Comparison of ENCODE assay signal across 21 mouse cellular contexts in the genomic region with DNA sequence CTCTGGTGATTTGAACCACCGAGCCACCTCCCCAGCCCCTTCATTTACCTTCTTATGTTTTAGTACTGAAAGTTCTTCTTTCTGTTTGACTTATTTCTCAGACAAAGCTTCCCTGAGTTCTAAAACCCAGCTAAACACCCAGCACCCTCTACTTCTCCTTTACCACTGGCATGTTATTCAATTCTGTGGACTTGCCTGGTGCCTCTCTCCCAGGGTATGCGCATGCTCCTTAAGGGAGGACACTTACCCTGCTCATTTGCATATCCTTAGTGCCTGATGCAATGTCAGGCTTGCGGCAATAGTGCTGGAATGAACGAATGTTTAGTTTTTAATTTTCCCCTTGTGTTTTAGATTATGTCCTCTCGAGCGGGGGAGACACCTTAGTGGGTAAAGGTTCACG. TPM values are rescaled to one million over a fixed set of nuclear protein-coding genes. Genes with fewer than 3 reads are reported as not detected.
DNase-seq lines count a peak whose midpoint lies in the region; ATAC-seq and TF ChIP-seq lines count a peak whose summit lies in the region.
"Had no signal": no experiment of that assay in that cellular context is flagged by ENCODE, and none has a peak within 500 bp of the region (broad histone marks: within the 10 kb centered on the region; RNA-seq: fewer than 3 reads in every experiment).

No protein-coding gene starts in this region.

- no peak overlapping the region for H3K4me3 ChIP-seq in liver, adult 2 months (ENCODE audit: insufficient read depth, low read depth, low read length)
- H3K4me3 ChIP-seq in CH12.LX (replicated peaks in 1 of 3; ENCODE audit: low read depth in 2 of 3, low read length in 2 of 3, poor library complexity in 1 of 3), result no peak overlapping the region
- no peak overlapping the region for H3K4me3 ChIP-seq in cerebellum, adult 2 months (replicated peaks; ENCODE audit: insufficient read depth, low read depth, low read length)
- H3K4me3 ChIP-seq: embryonic facial prominence, embryonic 13.5 days; forebrain, embryonic 15.5 days; liver, embryonic 13.5 days; neural tube, embryonic 15.5 days had no signal

- dilution Hi-C loops in CH12.LX (cut with MboI; ENCODE audit: extremely low pct_ligation_motif_present, extremely low pct_unique_long_range_greater_than_20kb, low sequenced_read_pairs), result no loop called here

- H3K4me1 ChIP-seq in liver, adult 2 months (ENCODE audit: control insufficient read depth, insufficient read depth, low read length), result no peaks in the 10 kb centered on the region
- peaks cover 9 to 17% of the 10 kb centered on the region in 2 experiments for H3K4me1 ChIP-seq in CH12.LX (ENCODE audit: control insufficient read depth in 1 of 2, insufficient read depth in 2 of 2)
- H3K4me1 ChIP-seq in cerebellum, adult 2 months (ENCODE audit: control insufficient read depth, insufficient read depth, low read length), result no peaks in the 10 kb centered on the region
- H3K4me1 ChIP-seq: embryonic facial prominence, embryonic 13.5 days; forebrain, embryonic 15.5 days; liver, embryonic 13.5 days; neural tube, embryonic 15.5 days had no signal

- no peak overlapping the region for H3K9ac ChIP-seq in liver, adult 2 months (ENCODE audit: low read depth, low read length)
- H3K9ac ChIP-seq in CH12.LX (ENCODE audit: insufficient read depth, low read depth), result no peak overlapping the region
- H3K9ac ChIP-seq: embryonic facial prominence, embryonic 13.5 days; forebrain, embryonic 15.5 days; liver, embryonic 13.5 days; neural tube, embryonic 15.5 days had no signal

- 0 out of 2 replicates have a peak overlapping the region, but pooled peaks have one; percentile 17 for H3K4me2 ChIP-seq in CH12.LX (ENCODE audit: insufficient read depth, low read depth, poor library complexity, severe bottlenecking)
- H3K4me2 ChIP-seq: embryonic facial prominence, embryonic 13.5 days; forebrain, embryonic 15.5 days; heart, embryonic 11.5 days; liver, embryonic 13.5 days; midbrain, embryonic 11.5 days; neural tube, embryonic 15.5 days had no signal

- in situ Hi-C loops in CH12.LX (cut with MboI; ENCODE audit: low pct_ligation_motif_present, low pct_unique_long_range_greater_than_20kb, low sequenced_read_pairs), result no loop called here

- WGBS in liver, adult 2 months, result 89% methylated on average over 7 of the region's 7 CpGs
- 78% methylated on average over 7 of the region's 7 CpGs for WGBS in cerebellum, adult 2 months

- TF ChIP-seq RAD21 in CH12.LX (IDR thresholded peaks at IDR 0.05; ENCODE audit: low read depth, low read length), result no peak

- H3K9me3 ChIP-seq in CH12.LX (replicated peaks; ENCODE audit: low read length), result no peaks in the 10 kb centered on the region
- H3K9me3 ChIP-seq: embryonic facial prominence, embryonic 13.5 days; forebrain, embryonic 15.5 days; liver, embryonic 13.5 days; neural tube, embryonic 15.5 days had no signal

- DNase-seq in liver, adult 2 months (ENCODE audit: extremely low read depth, low read depth, low spot score), result peak; percentile 24
- DNase-seq in liver, result no peak
- peak; percentile 82 for DNase-seq in CH12.LX (ENCODE audit: extremely low read depth)
- DNase-seq in ZHBTc4 (ENCODE audit: low read depth, low spot score), result peak; percentile 77
- DNase-seq in layer of hippocampus, adult 9-11 months, result no peak
- no peak for DNase-seq in cerebellum, adult 2 months
- DNase-seq: B cell, adult 2 months; cerebellum, postnatal 10 days; gastrocnemius, postnatal 36 days; heart, postnatal 10 days; kidney, adult 18-20 months; kidney, postnatal 25 days; liver, embryonic 13.5 days; spleen, adult 18-20 months; thymus, postnatal 36 days had no signal

- TF ChIP-seq CTCF in liver, adult 2 months (IDR thresholded peaks at IDR 0.05; ENCODE audit: low read depth, low read length), result no peak
- no peak for TF ChIP-seq CTCF in CH12.LX (conservative IDR thresholded peaks at IDR 0.05 in 1 of 2, IDR thresholded peaks at IDR 0.05 in 1 of 2; ENCODE audit: low read depth in 2 of 2, low read length in 2 of 2)
- TF ChIP-seq CTCF in cerebellum, adult 2 months (IDR thresholded peaks at IDR 0.05; ENCODE audit: borderline replicate concordance, insufficient read depth, low read depth, low read length), result no peak

- H3K79me2 ChIP-seq in liver, adult 2 months (ENCODE audit: control insufficient read depth, insufficient read depth, low read length), result no peaks in the 10 kb centered on the region
- H3K79me2 ChIP-seq in CH12.LX (replicated peaks; ENCODE audit: control insufficient read depth, extremely low read depth, insufficient read depth, poor library complexity, severe bottlenecking), result no peaks in the 10 kb centered on the region

- ATAC-seq in monocyte, adult 5-6 weeks (replicated peaks; ENCODE audit: insufficient number of reproducible peaks, low FRiP score, low TSS enrichment, poor library complexity, severe bottlenecking), result peak; percentile 97
- ATAC-seq: forebrain, embryonic 15.5 days had no signal

- H3K27me3 ChIP-seq in liver, adult 2 months (ENCODE audit: control insufficient read depth, insufficient read depth, low read length), result no peaks in the 10 kb centered on the region
- H3K27me3 ChIP-seq in CH12.LX (replicated peaks), result peaks cover 3% of the 10 kb centered on the region
- H3K27me3 ChIP-seq in cerebellum, adult 2 months (ENCODE audit: control insufficient read depth, insufficient read depth, low read length), result no peaks in the 10 kb centered on the region
- H3K27me3 ChIP-seq: embryonic facial prominence, embryonic 13.5 days; forebrain, embryonic 15.5 days; liver, embryonic 13.5 days; neural tube, embryonic 15.5 days had no signal

- no peaks in the 10 kb centered on the region for H3K36me3 ChIP-seq in liver, adult 2 months (ENCODE audit: control insufficient read depth, insufficient read depth, low read length)
- H3K36me3 ChIP-seq in CH12.LX (replicated peaks in 1 of 2; ENCODE audit: control insufficient read depth in 1 of 2, insufficient read depth in 1 of 2, low read length in 1 of 2), result no peaks in the 10 kb centered on the region
- H3K36me3 ChIP-seq: embryonic facial prominence, embryonic 13.5 days; forebrain, embryonic 15.5 days; liver, embryonic 13.5 days; neural tube, embryonic 15.5 days had no signal

- no peak for TF ChIP-seq POLR2A in liver, adult 2 months (IDR thresholded peaks at IDR 0.05; ENCODE audit: extremely low read depth, insufficient read depth, low read length)
- peak; percentile 55 for TF ChIP-seq POLR2A in CH12.LX (IDR thresholded peaks at IDR 0.05; ENCODE audit: low read depth, low read length)
- no peak for TF ChIP-seq POLR2A in cerebellum, adult 2 months (IDR thresholded peaks at IDR 0.05; ENCODE audit: borderline replicate concordance, insufficient read depth, low read length)

- no peak; the same call in 1 of the 2 replicates for TF ChIP-seq EP300 in CH12.LX (IDR thresholded peaks at IDR 0.05; ENCODE audit: low read length)

- no peak overlapping the region for H3K27ac ChIP-seq in liver, adult 2 months (replicated peaks; ENCODE audit: insufficient read depth, low read depth, low read length)
- H3K27ac ChIP-seq in CH12.LX (ENCODE audit: insufficient read depth, low read depth), result no peak overlapping the region; the same call in 1 of the 2 replicates
- H3K27ac ChIP-seq in cerebellum, adult 2 months (ENCODE audit: insufficient read depth, low read length), result no peak overlapping the region
- H3K27ac ChIP-seq: embryonic facial prominence, embryonic 13.5 days; forebrain, embryonic 15.5 days; liver, embryonic 13.5 days; neural tube, embryonic 15.5 days had no signal

TF ChIP-seq in CH12.LX, 34 proteins besides CTCF, POLR2A, EP300 and RAD21:
- TF ChIP-seq NRF1 (IDR thresholded peaks at IDR 0.05; ENCODE audit: low read depth, low read length) (peak; percentile 72), MEF2A (IDR thresholded peaks at IDR 0.05; ENCODE audit: borderline replicate concordance, low read depth, low read length) (0 out of 2 replicates have a peak, but pooled peaks have one; percentile 44), SIN3A (IDR thresholded peaks at IDR 0.05; ENCODE audit: low read length) (no peak), TCF12 (IDR thresholded peaks at IDR 0.05; ENCODE audit: low read depth, low read length) (peak; percentile 24; the same call in 1 of the 2 replicates), ELF1 (IDR thresholded peaks at IDR 0.05; ENCODE audit: low read depth, low read length) (0 out of 2 replicates have a peak, but pooled peaks have one; percentile 20), MAX (IDR thresholded peaks at IDR 0.05; ENCODE audit: low read length) (no peak), NELFE (IDR thresholded peaks at IDR 0.05; ENCODE audit: low read depth, low read length) (peak; percentile 58), TBP (conservative IDR thresholded peaks at IDR 0.05; ENCODE audit: low read depth, low read length) (peak; percentile 48; the same call in 1 of the 2 replicates)

RNA-seq across cellular contexts. Expression of gene Parp14, which starts 16.8 kb away (rescaled TPM):
- 19.5 and 24.5 TPM in 2 replicates for total RNA-seq in liver, adult 2 months (2014; rRNA removed)
- polyA plus RNA-seq in liver, adult 2 months (2012; rRNA removed), result 3.3 and 4.5 TPM in 2 replicates
- total RNA-seq in CH12.LX (2012; rRNA removed) (5.5 and 6.0 TPM in 2 replicates), CH12.LX (2014; rRNA removed) (3.5 and 3.9 TPM in 2 replicates)
- 5.9 and 6.4 TPM in 2 replicates for polyA plus RNA-seq in CH12.LX (2012; ENCODE audit: insufficient read length, low read depth)
- total RNA-seq in monocyte, adult 5-6 weeks (2017), result 41.3 to 81.6 TPM (median 50.3 TPM) in 3 replicates
- 1.2 TPM in 2 replicates for polyA plus RNA-seq in cerebellum, adult 2 months (2012; rRNA removed)

RNA-seq across cellular contexts. Expression of gene Parp9, which starts 50.1 kb away (rescaled TPM):
- 36.0 and 63.5 TPM in 2 replicates for total RNA-seq in liver, adult 2 months (2014; rRNA removed)
- 11.9 and 13.7 TPM in 2 replicates for polyA plus RNA-seq in liver, adult 2 months (2012; rRNA removed)
- 26.1 and 30.3 TPM in 2 replicates for total RNA-seq in CH12.LX (2012; rRNA removed)
- 53.1 and 56.9 TPM in 2 replicates for total RNA-seq in CH12.LX (2014; rRNA removed)
- polyA plus RNA-seq in CH12.LX (2012; ENCODE audit: insufficient read length, low read depth), result 33.2 and 34.3 TPM in 2 replicates
- total RNA-seq in monocyte, adult 5-6 weeks (2017), result 69.9 to 79.8 TPM (median 70.6 TPM) in 3 replicates
- 2.6 and 2.9 TPM in 2 replicates for polyA plus RNA-seq in cerebellum, adult 2 months (2012; rRNA removed)

RNA-seq across cellular contexts. Expression of gene Dtx3l, which starts 50.8 kb away (rescaled TPM):
- total RNA-seq in liver, adult 2 months (2014; rRNA removed), result 26.0 and 31.6 TPM in 2 replicates
- polyA plus RNA-seq in liver, adult 2 months (2012; rRNA removed), result 11.2 and 12.2 TPM in 2 replicates
- total RNA-seq in CH12.LX (2012; rRNA removed), result 10.7 and 14.4 TPM in 2 replicates
- total RNA-seq in CH12.LX (2014; rRNA removed), result 20.4 and 21.1 TPM in 2 replicates
- 12.8 and 17.4 TPM in 2 replicates for polyA plus RNA-seq in CH12.LX (2012; ENCODE audit: insufficient read length, low read depth)
- total RNA-seq in monocyte, adult 5-6 weeks (2017), result 29.2 to 67.2 TPM (median 45.3 TPM) in 3 replicates
- polyA plus RNA-seq in cerebellum, adult 2 months (2012; rRNA removed), result 2.2 and 2.5 TPM in 2 replicates

Comparison
In these comparisons a context has a peak if more than half of its experiments do, and no peak if none do; other contexts are left out.
1. DNase-seq: peak in liver, adult 2 months (single experiment), CH12.LX (single experiment) and ZHBTc4 (single experiment); none in liver (single experiment), layer of hippocampus, adult 9-11 months (single experiment) and cerebellum, adult 2 months (0 of 2).